Comparison of ENCODE assay signal across 16 mouse cellular contexts in genomic region chr3:142436212-142436611, GRCm38 (mm10). TPM values are rescaled to one million over a fixed set of nuclear protein-coding genes. Genes with fewer than 3 reads are reported as not detected.
"Had no signal": no experiment of that assay in that cellular context is flagged by ENCODE, and none has a peak within 500 bp of the region (broad histone marks: within the 10 kb centered on the region; RNA-seq: fewer than 3 reads in every experiment).

No protein-coding gene starts in this region.

- H3K4me3 ChIP-seq: lung, embryonic 15.5 days; megakaryocyte, embryonic 14.5 days; midbrain, embryonic 12.5 days; neural tube, embryonic 12.5 days; stomach, embryonic 15.5 days had no signal

- DNase-seq: lung, adult 2 months; lung, postnatal 14 days; lung, postnatal 36 days; midbrain, embryonic 14.5 days; right cerebral cortex, postnatal 14 days; thymus, adult 2 months; thymus, postnatal 25 days; thymus, postnatal 4 days had no signal

- H3K27ac ChIP-seq: lung, embryonic 15.5 days; macrophage; midbrain, embryonic 12.5 days; neural tube, embryonic 12.5 days; stomach, embryonic 15.5 days; stomach, postnatal 0 days had no signal

- H3K36me3 ChIP-seq: lung, embryonic 15.5 days; midbrain, embryonic 12.5 days; neural tube, embryonic 12.5 days; stomach, embryonic 15.5 days had no signal

- H3K4me2 ChIP-seq: lung, embryonic 15.5 days; midbrain, embryonic 12.5 days; neural tube, embryonic 12.5 days; stomach, embryonic 15.5 days had no signal

- ATAC-seq: lung, postnatal 0 days had no signal

- H3K4me1 ChIP-seq: neural tube, embryonic 12.5 days; stomach, embryonic 15.5 days had no signal

- H3K9me3 ChIP-seq: lung, embryonic 15.5 days; megakaryocyte, embryonic 14.5 days; midbrain, embryonic 12.5 days; neural tube, embryonic 12.5 days; stomach, embryonic 15.5 days had no signal

- H3K27me3 ChIP-seq: lung, embryonic 15.5 days; neural tube, embryonic 12.5 days; stomach, embryonic 15.5 days had no signal

- H3K9ac ChIP-seq: lung, embryonic 15.5 days; midbrain, embryonic 12.5 days; neural tube, embryonic 12.5 days; stomach, embryonic 15.5 days had no signal

RNA-seq across cellular contexts. Expression of gene Gbp5, which starts 57.6 kb away (rescaled TPM):
- polyA plus RNA-seq: midbrain, embryonic 12.5 days; neural tube, embryonic 12.5 days had no signal
